Mouse (Mus musculus) olfactory bulb, adult 2 months (tissue): ENCODE measurements around the gene Olfr211. TPM values are rescaled to one million over a fixed set of nuclear protein-coding genes. Genes with fewer than 3 reads are reported as not detected.

Experiments used
- H3K27ac ChIP-seq: fragments of 200-500 bp; 2 replicates; pipeline ENCODE4 v1.5.1; 2012; ENCODE audit warnings: low read depth, low read length; ENCODE audit not compliant: insufficient read depth
- H3K4me1 ChIP-seq: fragments of 200-500 bp; 2 replicates; pipeline ENCODE4 v1.6.1; 2012; ENCODE audit warnings: low read length; ENCODE audit not compliant: control insufficient read depth, insufficient read depth
- H3K4me3 ChIP-seq: fragments of 200-500 bp; 2 replicates; pipeline ENCODE4 v1.5.1; 2012; ENCODE audit warnings: mild to moderate bottlenecking, low read depth, low read length, moderate library complexity; ENCODE audit not compliant: insufficient read depth
- CTCF ChIP-seq: fragments of 200-500 bp; IDR thresholded peaks from 2 replicates; pipeline ENCODE4 v1.5.1; 2012; ENCODE audit warnings: low read depth, mild to moderate bottlenecking, low read length, moderate library complexity; ENCODE audit not compliant: insufficient read depth
- POLR2A ChIP-seq: fragments of 200-500 bp; IDR thresholded peaks from 2 replicates; pipeline ENCODE4 v1.6.1; 2012; ENCODE audit warnings: mild to moderate bottlenecking, low read depth, low read length, moderate library complexity; ENCODE audit not compliant: insufficient read depth
- WGBS: fragments of 180-500 bp; shearing (Covaris S2); methylation state at CpG from one replicate; pipeline ENCODE4 v1.1.7; 2018; 5-methylcytosine and 5-hydroxymethylcytosine counted together
- polyA plus RNA-seq: library from polyadenylated mRNA; stranded (reverse); fragments of >200 nt; gene quantifications from 2 replicates; pipeline ENCODE4 v1.2.4, GENCODE M21; 2012; ENCODE audit warnings: low replicate concordance; ENCODE audit not compliant: missing spikeins, insufficient read depth, insufficient read length

The Olfr211 gene
- polyA plus RNA-seq, result not detected in 2 replicates

GRCm38 (mm10) chr6:116488791-116489190, at the start of gene Olfr211:
Gene Olfr211, plus strand, starts transcription at chr6:116489091.
- 55% methylated on average over 4 of the region's 4 CpGs for WGBS
- H3K27ac ChIP-seq, result no peak within 1 kb of the TSS
- TF ChIP-seq POLR2A (no peak), CTCF (no peak)
- H3K4me1 ChIP-seq, result no peaks in the 10 kb centered on the region
- H3K4me3 ChIP-seq, result no peak within 1 kb of the TSS

GRCm38 (mm10) chr6:116439531-116439930, 49.4 kb upstream of the Olfr211 start:
- 88% methylated on average over 6 of the region's 6 CpGs for WGBS
- no peak overlapping the region for H3K4me3 ChIP-seq
- no peaks in the 10 kb centered on the region for H3K4me1 ChIP-seq
- H3K27ac ChIP-seq, result no peak overlapping the region
- TF ChIP-seq CTCF, result no peak
- no peak for TF ChIP-seq POLR2A

DNA sequence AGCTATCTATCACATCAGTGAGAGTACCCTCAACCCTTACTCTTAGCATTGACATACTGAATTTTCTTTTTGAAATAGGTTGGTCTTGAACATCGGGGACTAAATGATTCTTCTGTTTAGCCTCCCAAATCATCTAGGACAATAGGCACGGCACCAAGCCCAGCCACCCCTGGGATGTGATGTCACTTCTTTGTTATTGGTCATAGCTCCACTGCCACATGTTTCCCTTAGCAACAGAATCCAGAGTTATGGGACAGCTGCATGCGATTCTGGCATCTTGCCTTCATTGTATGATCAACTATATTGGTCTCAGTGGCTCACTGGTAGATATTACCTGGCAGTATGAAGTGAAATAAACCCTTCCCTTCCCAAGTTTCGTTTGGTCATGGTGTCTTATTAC, 48.4 kb upstream of the Olfr211 start:
- no peaks in the 10 kb centered on the region for H3K4me1 ChIP-seq
- no peak overlapping the region for H3K27ac ChIP-seq
- TF ChIP-seq CTCF (no peak), POLR2A (no peak)
- no peak overlapping the region for H3K4me3 ChIP-seq
- WGBS, result 79% methylated on average over 4 of the region's 4 CpGs

DNA sequence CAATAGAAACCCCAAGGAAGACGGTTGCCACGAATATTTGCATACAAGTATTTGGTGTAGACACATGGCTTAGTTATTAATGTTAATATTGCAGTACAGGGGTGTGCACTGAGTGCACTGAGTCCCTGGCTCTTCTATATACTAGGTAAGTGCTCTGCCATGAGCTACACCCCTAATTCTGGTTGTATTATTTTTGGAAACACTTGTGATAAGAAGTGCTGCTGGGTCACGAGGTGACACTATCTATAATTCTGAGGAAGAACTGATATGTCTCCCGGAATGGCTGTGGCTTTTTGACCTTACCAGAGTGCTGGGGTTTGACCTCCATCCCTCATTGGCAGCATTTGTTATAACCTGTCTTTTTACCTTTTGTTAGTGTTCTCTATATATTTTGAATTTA, 48.0 kb upstream of the Olfr211 start:
- Histone ChIP-seq H3K4me1 (no peaks in the 10 kb centered on the region), H3K4me3 (no peak overlapping the region), H3K27ac (no peak overlapping the region)
- WGBS, result 84% methylated on average over 4 of the region's 4 CpGs
- TF ChIP-seq CTCF (no peak), POLR2A (no peak)

GRCm38 (mm10) chr6:116455781-116456180, 33.1 kb upstream of the Olfr211 start:
- H3K4me1 ChIP-seq, result peaks cover 3% of the 10 kb centered on the region; the same call in 1 of the 2 replicates
- H3K4me3 ChIP-seq, result no peak overlapping the region
- 83% methylated on average over 4 of the region's 4 CpGs for WGBS
- TF ChIP-seq CTCF (no peak), POLR2A (no peak)
- no peak overlapping the region for H3K27ac ChIP-seq

DNA sequence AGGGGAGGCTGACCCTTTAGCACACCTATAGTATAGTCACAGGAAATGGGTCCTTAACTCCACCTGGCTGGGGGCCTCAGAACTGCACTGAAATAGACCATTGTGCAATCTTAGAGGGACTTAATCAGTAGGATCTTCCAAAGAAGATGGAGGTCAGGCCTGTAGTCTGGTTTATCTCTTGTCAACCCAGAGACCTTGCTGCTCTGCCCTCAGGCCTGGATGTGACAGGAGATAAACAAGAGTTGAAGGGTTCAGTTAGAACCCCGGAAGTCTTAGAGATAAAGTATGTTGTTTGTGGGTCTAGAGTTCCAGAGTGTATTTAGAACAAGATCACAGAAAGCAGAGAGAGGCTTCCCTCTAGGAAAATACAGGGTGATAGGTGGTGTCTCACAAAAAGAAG, 32.4 kb upstream of the Olfr211 start:
- no peak overlapping the region for H3K4me3 ChIP-seq
- no peak for TF ChIP-seq POLR2A
- no peak for TF ChIP-seq CTCF
- H3K27ac ChIP-seq, result no peak overlapping the region
- WGBS, result 94% methylated on average over 1 of the region's 1 CpGs
- peaks cover 6% of the 10 kb centered on the region; the same call in 1 of the 2 replicates for H3K4me1 ChIP-seq

GRCm38 (mm10) chr6:116458728-116459127, 30.2 kb upstream of the Olfr211 start:
- H3K27ac ChIP-seq, result no peak overlapping the region
- H3K4me1 ChIP-seq, result peaks cover 6% of the 10 kb centered on the region; the same call in 1 of the 2 replicates
- WGBS, result 62% methylated on average over 4 of the region's 4 CpGs
- no peak overlapping the region for H3K4me3 ChIP-seq
- no peak for TF ChIP-seq POLR2A
- no peak for TF ChIP-seq CTCF

GRCm38 (mm10) chr6:116459232-116459631, 29.7 kb upstream of the Olfr211 start:
- 73% methylated on average over 2 of the region's 2 CpGs for WGBS
- Histone ChIP-seq H3K4me3 (no peak overlapping the region), H3K4me1 (peaks cover 6% of the 10 kb centered on the region; the same call in 1 of the 2 replicates), H3K27ac (no peak overlapping the region)
- TF ChIP-seq CTCF (no peak), POLR2A (no peak)

- peaks cover 6% of the 10 kb centered on the region; the same call in 1 of the 2 replicates for H3K4me1 ChIP-seq
- TF ChIP-seq CTCF, result no peak
- TF ChIP-seq POLR2A, result no peak
- H3K4me3 ChIP-seq, result no peak within 1 kb of the TSS
- no peak within 1 kb of the TSS for H3K27ac ChIP-seq
- WGBS, result 4% methylated on average over 43 of the region's 43 CpGs
Observed at GRCm38 (mm10) chr6:116460544-116461283, 28.2 kb upstream of the Olfr211 start, which contains the start of gene Alox5. Gene Alox5, minus strand, starts transcription at chr6:116461178.
